ENCODE assay signal across 17 mouse cellular contexts in the genomic region with DNA sequence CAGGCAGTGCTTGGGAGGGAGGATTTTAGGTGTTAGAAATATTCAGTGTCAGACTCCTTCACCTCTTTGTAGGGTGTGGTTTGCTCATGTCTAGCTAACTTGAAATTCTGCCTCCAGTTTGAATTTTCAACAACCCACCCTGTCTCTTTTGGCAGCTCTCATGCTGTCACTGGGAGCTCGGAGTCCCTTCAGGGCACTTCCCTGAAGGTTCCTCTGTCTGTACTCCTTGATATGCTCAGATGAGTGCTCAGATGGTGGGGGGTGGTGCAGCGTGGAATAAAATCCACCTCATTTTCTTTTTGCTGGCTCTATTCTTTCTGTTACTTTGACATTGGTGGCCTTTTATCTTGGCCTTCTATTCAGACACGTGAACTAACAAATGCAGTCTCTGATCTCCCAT.
"Had no signal": no experiment of that assay in that cellular context is flagged by ENCODE, and none has a peak within 500 bp of the region (broad histone marks: within the 10 kb centered on the region; RNA-seq: fewer than 3 reads in every experiment).

No protein-coding gene starts in this region.

- H3K36me3 ChIP-seq: intestine, embryonic 15.5 days had no signal

- H3K9me3 ChIP-seq: intestine, embryonic 15.5 days; liver, embryonic 13.5 days; neural tube, embryonic 13.5 days had no signal

- H3K4me3 ChIP-seq: intestine, embryonic 15.5 days; left cerebral cortex, adult 2 months; liver, embryonic 13.5 days; myocyte; neural tube, embryonic 13.5 days had no signal

- DNase-seq: kidney, adult 11 months; kidney, adult 8-10 months; kidney, postnatal 14 days; kidney, postnatal 4 days; layer of hippocampus, postnatal 36 days; liver, embryonic 13.5 days; lung, adult 2 months; lung, postnatal 14 days; lung, postnatal 4 days; retina, postnatal 1 day; right cerebral cortex, postnatal 25 days; spleen, adult 18-20 months; thymus, postnatal 25 days had no signal

- ATAC-seq: intestine, embryonic 15.5 days had no signal

- H3K27ac ChIP-seq: intestine, embryonic 15.5 days; left cerebral cortex, adult 2 months; liver, embryonic 13.5 days; neural tube, embryonic 13.5 days had no signal

- H3K4me2 ChIP-seq: intestine, embryonic 15.5 days; liver, embryonic 13.5 days; neural tube, embryonic 13.5 days had no signal

- H3K27me3 ChIP-seq: intestine, embryonic 15.5 days; liver, embryonic 13.5 days; neural tube, embryonic 13.5 days had no signal

- H3K4me1 ChIP-seq: intestine, embryonic 15.5 days; liver, embryonic 13.5 days; neural tube, embryonic 13.5 days had no signal

- H3K9ac ChIP-seq: intestine, embryonic 15.5 days; liver, embryonic 13.5 days; neural tube, embryonic 13.5 days had no signal
